Mouse (Mus musculus): Measurements from ENCODE around the gene Lta. TPM values are rescaled to one million over a fixed set of nuclear protein-coding genes. Genes with fewer than 3 reads are reported as not detected.

The Lta gene
- total RNA-seq, 1 experiment from 2014 or later, result 6.6 TPM

- ATAC-seq (ENCODE audit: extremely low read depth, insufficient number of reproducible peaks, low FRiP score, poor library complexity, severe bottlenecking), result no peak
Observed at GRCm38 (mm10) chr17:35167794-35168193, 37.4 kb downstream of the Lta start.

- ATAC-seq (ENCODE audit: extremely low read depth, insufficient number of reproducible peaks, low FRiP score, poor library complexity, severe bottlenecking), result peak; percentile 32; the same call in 1 of the 2 replicates
Observed at GRCm38 (mm10) chr17:35166352-35167035, 38.7 kb downstream of the Lta start.

DNA sequence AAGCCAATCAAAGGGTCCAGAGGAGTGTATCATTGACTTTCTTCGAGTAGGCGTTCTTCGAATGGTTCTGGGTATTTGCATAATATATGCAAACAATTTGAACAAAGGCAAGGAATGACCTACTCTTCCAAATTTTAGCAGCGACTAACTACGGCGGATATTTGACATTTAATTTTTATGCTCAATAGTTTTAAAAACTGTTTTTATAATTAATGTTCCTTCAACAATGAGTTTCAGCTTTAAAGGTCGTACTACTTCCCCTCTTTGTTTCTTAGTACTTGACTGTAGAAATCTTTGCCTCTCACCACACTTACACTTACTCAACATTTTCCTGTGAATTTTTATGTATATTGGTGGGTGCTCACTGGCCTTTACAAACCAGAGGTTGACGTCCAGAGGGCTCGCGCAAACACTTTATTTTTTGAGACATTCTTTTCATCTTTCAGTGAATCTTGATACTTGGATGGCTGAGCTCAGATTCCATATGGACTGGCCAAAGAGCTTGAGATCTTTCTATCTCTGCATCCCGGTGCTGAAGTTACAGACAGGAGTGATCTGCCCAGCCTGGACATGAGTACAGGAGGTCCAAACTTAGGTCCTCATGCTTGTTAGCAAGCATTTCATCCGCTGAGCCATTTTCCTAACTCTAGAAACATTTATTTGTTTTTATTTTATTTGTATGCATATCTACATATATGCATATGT lies 39.5 kb downstream of the Lta start:
- ATAC-seq (ENCODE audit: extremely low read depth, insufficient number of reproducible peaks, low FRiP score, poor library complexity, severe bottlenecking), result no peak

GRCm38 (mm10) chr17:35164568-35165450 lies 40.3 kb downstream of the Lta start, which contains the start of gene Prrc2a:
Gene Prrc2a, minus strand, starts transcription at chr17:35164897.
- peak; percentile 88 for ATAC-seq (ENCODE audit: extremely low read depth, insufficient number of reproducible peaks, low FRiP score, poor library complexity, severe bottlenecking)

GRCm38 (mm10) chr17:35164218-35164567 lies 41.0 kb downstream of the Lta start:
- ATAC-seq (ENCODE audit: extremely low read depth, insufficient number of reproducible peaks, low FRiP score, poor library complexity, severe bottlenecking), result no peak

DNA sequence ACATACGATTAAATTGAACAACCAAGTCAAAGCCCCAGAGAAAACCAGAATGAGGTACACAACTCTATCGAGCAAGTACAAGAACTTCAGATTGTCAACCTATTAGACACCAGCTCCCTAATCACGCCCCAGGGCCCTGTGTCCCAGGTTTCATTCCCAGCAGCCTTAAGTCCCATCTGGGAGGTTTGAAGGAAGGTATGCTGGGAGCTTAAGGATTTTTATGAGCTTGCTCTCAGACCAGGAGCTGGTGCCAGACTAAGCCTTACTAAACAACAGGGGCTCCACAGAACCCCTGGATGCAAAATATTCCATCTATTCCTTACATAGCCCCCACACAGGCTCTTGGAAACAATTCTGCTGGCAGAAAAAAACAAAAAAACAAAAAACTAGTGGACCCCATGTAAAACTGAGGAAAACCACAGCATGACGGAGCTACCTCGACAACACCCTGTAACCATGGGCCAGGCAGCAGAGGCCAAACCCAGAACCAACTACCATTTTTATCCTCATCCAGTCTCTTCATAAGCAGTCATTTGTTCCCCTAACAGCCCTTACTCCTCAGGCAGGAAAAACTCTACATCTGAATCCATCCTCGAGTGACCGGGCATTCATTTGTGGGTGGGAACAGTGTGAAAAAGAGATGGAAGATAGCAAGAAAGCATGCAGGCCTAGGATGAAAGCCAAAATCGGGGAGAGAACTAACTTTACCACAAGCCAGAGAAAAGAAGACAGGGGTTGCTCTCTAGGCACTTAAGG lies 41.6 kb downstream of the Lta start:
- ATAC-seq (ENCODE audit: extremely low read depth, insufficient number of reproducible peaks, low FRiP score, poor library complexity, severe bottlenecking), result no peak

GRCm38 (mm10) chr17:35162730-35163129 lies 42.4 kb downstream of the Lta start:
- ATAC-seq (ENCODE audit: extremely low read depth, insufficient number of reproducible peaks, low FRiP score, poor library complexity, severe bottlenecking), result no peak

DNA sequence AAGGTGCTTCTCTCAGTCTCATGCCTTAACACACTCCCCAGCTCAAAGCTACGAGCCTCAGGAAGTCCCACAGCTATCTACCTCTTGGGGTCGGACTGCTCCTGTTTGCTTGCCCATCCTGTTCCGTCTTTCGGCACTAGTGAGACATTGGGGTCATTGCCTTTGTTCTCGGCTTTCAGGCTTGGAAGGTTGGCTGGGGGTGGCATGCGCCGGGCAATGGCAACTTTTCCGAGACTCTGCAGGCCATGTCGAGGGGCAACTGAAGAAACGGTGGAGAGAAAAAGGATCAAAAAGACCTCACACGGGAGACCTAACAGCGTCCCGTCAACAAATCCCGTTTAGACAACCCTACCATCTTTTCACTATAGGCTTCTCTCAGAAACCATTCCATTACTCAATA lies 43.0 kb downstream of the Lta start:
- ATAC-seq (ENCODE audit: extremely low read depth, insufficient number of reproducible peaks, low FRiP score, poor library complexity, severe bottlenecking), result no peak

DNA sequence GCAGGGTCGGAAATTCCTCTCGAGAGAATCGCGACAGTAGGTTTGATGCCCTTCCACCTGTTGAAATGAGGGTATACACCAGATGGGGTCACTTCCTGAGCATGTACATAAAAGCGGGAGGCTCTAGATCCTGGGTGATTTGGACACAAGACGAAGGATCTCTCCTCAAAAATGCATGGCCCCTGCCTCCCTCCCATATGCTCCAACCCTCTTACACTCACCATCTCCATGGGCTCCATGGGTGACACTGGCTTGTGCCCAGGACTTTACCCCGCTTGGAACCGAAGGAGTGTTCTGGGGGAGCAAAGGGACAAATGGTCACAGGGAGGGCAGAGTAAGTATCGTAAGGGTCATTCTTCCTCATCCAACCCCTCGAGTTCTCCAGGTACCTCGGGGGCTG lies 43.7 kb downstream of the Lta start:
- ATAC-seq (ENCODE audit: extremely low read depth, insufficient number of reproducible peaks, low FRiP score, poor library complexity, severe bottlenecking), result no peak

DNA sequence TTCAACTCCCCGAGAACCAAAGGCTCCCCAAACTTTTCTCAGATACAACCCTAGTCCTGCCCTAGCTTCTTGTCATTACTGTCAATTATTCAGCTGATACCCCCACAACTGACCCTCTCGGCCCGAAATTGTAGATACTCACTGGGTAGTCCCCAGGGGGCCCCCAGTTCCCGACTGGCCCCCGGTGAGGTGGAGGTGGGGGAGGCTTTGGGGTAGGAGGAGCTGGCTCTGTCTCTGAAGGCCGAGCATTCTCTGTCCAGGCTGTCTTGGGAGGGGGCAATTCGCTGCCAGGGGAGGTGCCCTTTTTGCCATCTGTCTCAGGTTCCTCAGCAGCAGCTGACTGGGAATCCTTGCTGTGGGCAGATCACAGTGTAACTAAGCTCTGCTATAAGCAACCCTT lies 45.5 kb downstream of the Lta start:
- ATAC-seq (ENCODE audit: extremely low read depth, insufficient number of reproducible peaks, low FRiP score, poor library complexity, severe bottlenecking), result no peak

- no peak for ATAC-seq (ENCODE audit: extremely low read depth, insufficient number of reproducible peaks, low FRiP score, poor library complexity, severe bottlenecking)
Observed at GRCm38 (mm10) chr17:35158850-35159593, 46.1 kb downstream of the Lta start.

- ATAC-seq (ENCODE audit: extremely low read depth, insufficient number of reproducible peaks, low FRiP score, poor library complexity, severe bottlenecking), result no peak
Observed at GRCm38 (mm10) chr17:35157661-35158175, 47.4 kb downstream of the Lta start.

- ATAC-seq (ENCODE audit: extremely low read depth, insufficient number of reproducible peaks, low FRiP score, poor library complexity, severe bottlenecking), result no peak
Observed at GRCm38 (mm10) chr17:35157254-35157653, 47.9 kb downstream of the Lta start.

- no peak for ATAC-seq (ENCODE audit: extremely low read depth, insufficient number of reproducible peaks, low FRiP score, poor library complexity, severe bottlenecking)
Observed at GRCm38 (mm10) chr17:35156461-35157200, 48.5 kb downstream of the Lta start.

GRCm38 (mm10) chr17:35155451-35155850 lies 49.7 kb downstream of the Lta start:
- ATAC-seq (ENCODE audit: extremely low read depth, insufficient number of reproducible peaks, low FRiP score, poor library complexity, severe bottlenecking), result no peak

DNA sequence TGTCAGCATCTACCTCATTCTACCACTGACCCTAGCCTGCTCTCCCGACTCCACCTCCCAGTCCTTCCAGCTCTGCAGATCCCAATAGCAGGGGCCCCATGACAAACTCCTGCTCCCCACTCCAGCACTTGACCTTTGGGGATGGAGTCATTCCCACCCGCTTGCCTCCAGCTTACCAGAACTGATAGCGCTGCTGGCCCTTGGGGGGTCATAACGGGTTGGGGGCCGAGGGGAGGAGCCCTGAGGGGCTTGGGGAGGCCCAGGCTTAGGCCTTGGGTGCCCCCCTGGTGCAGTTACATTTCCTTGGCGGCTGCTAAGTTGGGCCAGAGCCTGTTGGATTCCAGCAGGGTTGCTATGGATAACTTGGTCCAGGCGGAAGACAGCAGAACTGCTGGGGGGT lies 50.5 kb downstream of the Lta start:
- no peak for ATAC-seq (ENCODE audit: extremely low read depth, insufficient number of reproducible peaks, low FRiP score, poor library complexity, severe bottlenecking)

GRCm38 (mm10) chr17:35153931-35154330 lies 51.2 kb downstream of the Lta start:
- ATAC-seq (ENCODE audit: extremely low read depth, insufficient number of reproducible peaks, low FRiP score, poor library complexity, severe bottlenecking), result no peak
